Mouse (Mus musculus) kidney, adult 2 months (tissue): ENCODE measurements around the gene Snx21.

Experiments
- CTCF ChIP-seq: fragments of 200-500 bp; conservative IDR thresholded peaks from 2 replicates; pipeline ENCODE4 v1.5.1; 2011; ENCODE audit warnings: low read depth, mild to moderate bottlenecking, control low read depth, low read length, moderate library complexity, mixed read lengths; ENCODE audit not compliant: insufficient read depth, insufficient read length
- POLR2A ChIP-seq: fragments of 200-500 bp; IDR thresholded peaks from one replicate; pipeline ENCODE4 v1.6.1; 2011; ENCODE audit warnings: low read depth, low read length, control low read depth

GRCm38 (mm10) chr2:164813557-164813956 is 27.9 kb downstream of the Snx21 start:
- TF ChIP-seq POLR2A (no peak), CTCF (no peak)
